Mouse (Mus musculus): ENCODE measurements at regions not wholly inside any gene's neighbourhood (a gene's known extent, or its start where the extent isn't known, plus 50 kb on each side); places are given as distances from the start of the nearest gene placed in this dataset.
A peak's percentile ranks its signal among the peaks of the same experiment; 100 is the strongest.

GRCm38 (mm10) chr15:8582676-8583075 lies 62.9 kb upstream of the Gm2310 start:
- DNase-seq, result no peak

GRCm38 (mm10) chr15:8581146-8581913 lies 61.6 kb upstream of the Gm2310 start:
- no peak for DNase-seq

GRCm38 (mm10) chr15:8580077-8580476 lies 60.3 kb upstream of the Gm2310 start:
- DNase-seq, result no peak

DNA sequence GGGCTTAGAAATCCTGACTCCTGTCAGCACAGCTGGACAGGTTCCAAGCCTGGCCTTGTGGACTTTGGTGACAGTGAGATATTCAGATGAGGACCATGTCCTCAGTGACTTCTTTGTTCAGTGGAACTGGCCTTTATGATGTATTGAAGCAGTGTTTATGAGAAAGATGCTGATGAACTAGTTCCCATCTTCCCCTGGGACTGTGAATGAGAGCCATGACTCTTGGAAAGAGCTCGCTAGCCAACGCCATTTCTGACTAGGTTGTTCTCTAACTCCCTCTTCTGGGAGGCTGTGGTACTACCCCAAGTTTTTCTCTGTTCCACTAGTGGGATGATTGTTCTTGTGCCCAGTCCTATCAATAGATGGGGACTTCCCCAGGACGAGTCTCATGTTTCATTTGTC lies 57.7 kb upstream of the Gm2310 start:
- DNase-seq, result peak; percentile 36

GRCm38 (mm10) chr15:8576975-8577374 lies 57.2 kb upstream of the Gm2310 start:
- no peak for DNase-seq

- no peak for DNase-seq
Measured at GRCm38 (mm10) chr15:8569617-8570016, 49.9 kb upstream of the Gm2310 start.
